Mouse (Mus musculus): ENCODE results near the gene Itgb1bp1.

DNA sequence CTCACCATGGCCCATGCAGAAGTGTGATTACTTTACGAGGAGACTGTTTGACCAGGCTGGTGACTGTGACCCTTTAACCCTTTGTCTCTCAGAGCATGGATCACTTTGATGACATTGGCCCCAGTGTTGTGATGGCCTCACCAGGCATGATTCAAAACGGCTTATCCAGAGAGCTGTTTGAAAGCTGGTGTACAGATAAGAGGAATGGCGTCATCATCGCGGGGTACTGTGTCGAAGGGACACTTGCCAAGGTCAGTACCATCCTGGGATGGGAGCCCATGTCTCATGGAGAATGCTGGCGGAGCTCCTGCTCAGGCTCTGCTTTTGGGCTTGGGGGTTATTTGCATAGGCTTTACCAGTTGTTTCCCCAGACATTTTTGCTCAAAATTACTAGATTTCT is 15.2 kb upstream of the Itgb1bp1 start:
- TF ChIP-seq POLR2A (IDR thresholded peaks at IDR 0.05; ENCODE audit: low read depth, low read length) (no peak), CTCF (conservative IDR thresholded peaks at IDR 0.05; ENCODE audit: insufficient read depth, insufficient read length, low read depth, low read length) (no peak)
